Mouse (Mus musculus): Measurements from ENCODE around the gene Farsb. TPM values are rescaled to one million over a fixed set of nuclear protein-coding genes. Genes with fewer than 3 reads are reported as not detected.

Gene Farsb
- polyA plus RNA-seq, 1 experiment from 2014 or later, result 139 TPM

GRCm38 (mm10) chr1:78380950-78381349 lies 107.7 kb downstream of the Farsb start:
- Histone ChIP-seq H3K9ac (no peak overlapping the region), H3K27ac (no peak overlapping the region), H3K27me3 (no peaks in the 10 kb centered on the region), H3K4me2 (no peak overlapping the region), H3K4me3 (replicated peaks) (no peak overlapping the region), H3K4me1 (replicated peaks) (no peaks in the 10 kb centered on the region), H3K36me3 (no peaks in the 10 kb centered on the region), H3K9me3 (replicated peaks) (no peaks in the 10 kb centered on the region)
- whole genome bisulfite sequencing (ENCODE audit: insufficient replicate concordance), result 72% methylated on average over 4 of the region's 4 CpGs
- no peak for ATAC-seq (ENCODE audit: low read depth)
- no peak for DNase-seq

GRCm38 (mm10) chr1:78375058-78375457 lies 113.6 kb downstream of the Farsb start:
- Histone ChIP-seq H3K4me3 (replicated peaks) (no peak overlapping the region), H3K9ac (no peak overlapping the region), H3K4me2 (no peak overlapping the region), H3K9me3 (replicated peaks) (no peaks in the 10 kb centered on the region), H3K27me3 (no peaks in the 10 kb centered on the region), H3K36me3 (no peaks in the 10 kb centered on the region), H3K4me1 (replicated peaks) (no peaks in the 10 kb centered on the region), H3K27ac (no peak overlapping the region)
- DNase-seq (no peak), ATAC-seq (ENCODE audit: low read depth) (no peak)
- 48% methylated on average over 3 of the region's 3 CpGs for WGBS (ENCODE audit: insufficient replicate concordance)

- Histone ChIP-seq H3K36me3 (no peaks in the 10 kb centered on the region), H3K4me2 (no peak overlapping the region), H3K9me3 (replicated peaks) (no peaks in the 10 kb centered on the region), H3K4me1 (replicated peaks) (no peaks in the 10 kb centered on the region), H3K4me3 (replicated peaks) (no peak overlapping the region), H3K27me3 (no peaks in the 10 kb centered on the region), H3K9ac (no peak overlapping the region), H3K27ac (no peak overlapping the region)
- 71% methylated on average over 5 of the region's 5 CpGs for WGBS (ENCODE audit: insufficient replicate concordance)
- DNase-seq (no peak), ATAC-seq (ENCODE audit: low read depth) (no peak)
These were observed 114.9 kb downstream of the Farsb start for GRCm38 (mm10) chr1:78373836-78374235.

DNA sequence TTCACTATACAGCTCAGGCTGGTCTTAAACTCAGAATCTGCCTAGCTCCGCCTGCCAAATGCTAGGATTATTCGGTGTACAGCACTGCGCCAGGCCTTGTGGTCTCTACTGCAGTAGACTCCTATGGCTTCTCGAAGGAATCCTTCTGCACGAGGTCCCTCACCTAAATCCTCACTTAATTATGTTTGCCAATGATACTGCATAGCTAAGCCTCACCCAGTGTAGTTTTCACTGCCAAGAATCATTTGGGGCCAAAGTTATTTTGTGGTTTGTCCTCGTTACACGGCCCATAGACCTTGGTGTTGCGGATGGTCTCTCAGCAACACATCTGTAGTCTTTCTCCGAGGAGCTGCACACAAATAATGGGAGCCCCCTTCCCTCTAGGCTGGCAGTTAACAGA lies 116.4 kb downstream of the Farsb start:
- no peak for DNase-seq
- H3K9me3 ChIP-seq (replicated peaks), result no peaks in the 10 kb centered on the region
- H3K27me3 ChIP-seq, result no peaks in the 10 kb centered on the region
- no peaks in the 10 kb centered on the region for H3K36me3 ChIP-seq
- H3K4me3 ChIP-seq (replicated peaks), result no peak overlapping the region
- H3K9ac ChIP-seq, result no peak overlapping the region
- H3K4me2 ChIP-seq, result no peak overlapping the region
- no peaks in the 10 kb centered on the region for H3K4me1 ChIP-seq (replicated peaks)
- no peak for ATAC-seq (ENCODE audit: low read depth)
- WGBS (ENCODE audit: insufficient replicate concordance), result 68% methylated on average over 9 of the region's 9 CpGs
- no peak overlapping the region for H3K27ac ChIP-seq

DNA sequence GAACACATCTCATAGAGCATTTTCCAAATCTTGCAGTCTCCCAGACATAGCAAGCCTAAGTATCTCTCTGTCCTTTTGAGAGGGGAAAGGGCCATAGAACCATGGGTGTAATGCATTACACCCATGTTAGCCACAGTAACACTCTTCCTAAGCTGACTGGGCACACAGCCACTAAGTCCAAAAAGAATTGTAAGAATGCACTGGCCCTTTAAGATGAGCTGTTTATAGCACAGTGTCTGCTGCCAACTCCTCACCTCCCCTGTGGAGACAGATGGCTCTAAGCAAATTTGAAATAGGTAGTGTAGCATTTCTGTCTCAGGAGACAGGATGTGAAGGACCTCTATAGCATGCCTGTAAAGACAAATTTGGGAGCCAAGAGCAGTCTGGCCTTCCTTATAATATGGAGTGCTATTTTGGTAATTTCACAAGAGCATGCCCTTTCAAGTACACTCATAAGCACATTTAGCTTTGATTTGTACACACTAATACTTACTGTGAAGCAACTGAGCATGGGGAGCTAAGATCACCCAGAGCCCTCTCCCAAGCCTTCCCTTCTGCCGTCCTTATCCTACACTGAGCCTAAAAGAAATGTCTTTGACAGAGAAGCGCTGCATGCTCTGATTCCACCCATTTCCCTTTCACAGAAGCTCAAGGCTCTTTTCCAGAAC lies 117.0 kb downstream of the Farsb start:
- 59% methylated on average over 2 of the region's 2 CpGs for WGBS (ENCODE audit: insufficient replicate concordance)
- H3K4me1 ChIP-seq (replicated peaks), result no peaks in the 10 kb centered on the region

DNA sequence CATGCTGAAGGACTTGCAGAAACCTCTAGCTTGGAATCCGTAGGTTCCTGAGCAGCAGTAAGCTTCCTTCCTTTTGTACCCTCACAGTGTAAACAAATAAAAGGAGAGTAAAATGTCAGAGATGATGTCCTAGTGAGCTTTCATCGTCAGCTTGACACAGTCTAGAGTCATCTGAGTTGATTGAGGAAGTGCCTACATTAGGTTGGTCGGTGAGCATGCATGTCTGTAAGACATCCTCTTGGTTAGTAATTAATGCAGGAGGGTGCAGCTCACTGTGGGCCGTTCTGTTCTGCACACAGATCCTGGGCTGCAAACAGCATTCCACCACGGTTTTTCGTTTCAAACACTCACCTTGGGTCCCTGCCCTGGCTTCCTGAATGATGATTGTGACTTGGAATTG lies 118.6 kb downstream of the Farsb start:
- no peak for DNase-seq
- WGBS (ENCODE audit: insufficient replicate concordance), result 26% methylated on average over 6 of the region's 6 CpGs
- Histone ChIP-seq H3K27me3 (no peaks in the 10 kb centered on the region), H3K9me3 (replicated peaks) (no peaks in the 10 kb centered on the region), H3K36me3 (no peaks in the 10 kb centered on the region), H3K4me1 (replicated peaks) (no peaks in the 10 kb centered on the region), H3K4me2 (no peak overlapping the region), H3K9ac (no peak overlapping the region), H3K27ac (no peak overlapping the region), H3K4me3 (replicated peaks) (no peak overlapping the region)
- ATAC-seq (ENCODE audit: low read depth), result no peak

More for the DNA sequence above, 117.0 kb downstream of the Farsb start:
- H3K9ac ChIP-seq, result no peak overlapping the region
- no peak overlapping the region for H3K4me2 ChIP-seq
- H3K27ac ChIP-seq, result no peak overlapping the region
- DNase-seq (no peak), ATAC-seq (ENCODE audit: low read depth) (no peak)
- H3K27me3 ChIP-seq, result no peaks in the 10 kb centered on the region
- H3K36me3 ChIP-seq, result no peaks in the 10 kb centered on the region
- no peaks in the 10 kb centered on the region for H3K9me3 ChIP-seq (replicated peaks)
- H3K4me3 ChIP-seq (replicated peaks), result no peak overlapping the region

Other genes starting within 250 kb of the Farsb start
- 0.15 and 0.17 TPM in 2 replicates for gene Sgpp2, start 178.6 kb downstream of the Farsb start, polyA plus RNA-seq (2015; fragmentation: Nextera tagmentation; extraction: Ambion mirVana)
- not detected in 2 replicates for gene Mogat1, start 22.1 kb upstream of the Farsb start, polyA plus RNA-seq (2015; fragmentation: Nextera tagmentation; extraction: Ambion mirVana)
- gene BC035947, start 23.3 kb upstream of the Farsb start, polyA plus RNA-seq (2015; fragmentation: Nextera tagmentation; extraction: Ambion mirVana), result not detected in 2 replicates
- 18.8 and 26.6 TPM in 2 replicates for gene Acsl3, start 168.9 kb upstream of the Farsb start, polyA plus RNA-seq (2015; fragmentation: Nextera tagmentation; extraction: Ambion mirVana)
- 0.68 and 0.95 TPM in 2 replicates for gene Utp14b, start 169.1 kb upstream of the Farsb start, polyA plus RNA-seq (2015; fragmentation: Nextera tagmentation; extraction: Ambion mirVana)